ENCODE assay signal across 14 mouse cellular contexts in the genomic region with DNA sequence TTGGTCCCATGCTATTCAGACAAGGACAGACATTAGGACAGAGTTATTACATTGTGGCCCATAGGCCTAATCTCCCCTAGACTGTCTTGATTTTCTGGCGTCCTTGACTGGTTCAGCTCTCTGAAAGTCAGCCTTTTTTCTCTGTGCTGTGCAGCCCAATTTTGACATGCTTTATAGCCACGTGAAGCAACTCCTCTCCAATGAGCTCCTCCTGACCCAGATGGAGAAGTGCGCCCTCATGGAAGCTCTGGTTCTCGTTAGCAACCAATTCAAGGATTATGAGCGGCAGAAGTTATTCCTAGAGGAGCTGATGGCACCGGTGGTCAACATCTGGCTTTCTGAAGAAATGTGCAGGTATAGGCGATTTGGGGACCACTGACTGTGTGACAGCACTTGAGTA. TPM values are rescaled to one million over a fixed set of nuclear protein-coding genes. Genes with fewer than 3 reads are reported as not detected.
DNase-seq lines count a peak whose midpoint lies in the region.
"Had no signal": no experiment of that assay in that cellular context is flagged by ENCODE, and none has a peak within 500 bp of the region (broad histone marks: within the 10 kb centered on the region; RNA-seq: fewer than 3 reads in every experiment).

No protein-coding gene starts in this region.

- peak; percentile 81 to 92 for DNase-seq in adrenal gland, adult (ENCODE audit: inconsistent age in 2 of 2, low spot score in 1 of 2)
- no peak for DNase-seq in adrenal gland, postnatal 25 days
- peak; percentile 81 for DNase-seq in adrenal gland, adult 8-10 months
- peak; percentile 75 for DNase-seq in adrenal gland, postnatal 14 days
- no peak for DNase-seq in heart, adult 11 months
- DNase-seq in cerebellum, adult 8-10 months: no peak
- DNase-seq: B cell, adult 2 months; cerebellum, adult 11-12 months; cerebellum, adult 2 months; cerebellum, adult 9-11 months; cerebellum, postnatal 14 days; cerebellum, postnatal 36 days; embryo, embryonic 11 days had no signal

RNA-seq across cellular contexts. Expression of gene Polr1c, which starts 20.3 kb away (rescaled TPM):
- 96.4 and 123 TPM in 2 replicates for total RNA-seq in adrenal gland, postnatal 25 days (2021)
- total RNA-seq in adrenal gland, adult 8-10 months (2022): 100 to 1,000 TPM in 2 of 4 experiments, 10 to 100 TPM in 2; 83.8 to 116 (median 104) TPM
- 73.9 and 74.6 TPM in 2 replicates for total RNA-seq in adrenal gland, postnatal 14 days (2021)

RNA-seq across cellular contexts. Expression of gene Yipf3, which starts 20.3 kb away (rescaled TPM):
- total RNA-seq in adrenal gland, postnatal 25 days (2021): 169 and 208 TPM in 2 replicates
- 100 to 1,000 TPM; 157 to 205 (median 185) TPM for total RNA-seq in adrenal gland, adult 8-10 months (2022)
- total RNA-seq in adrenal gland, postnatal 14 days (2021): 135 and 137 TPM in 2 replicates

RNA-seq across cellular contexts. Expression of gene Xpo5, which starts 25.0 kb away (rescaled TPM):
- 83.4 and 92.1 TPM in 2 replicates for total RNA-seq in adrenal gland, postnatal 25 days (2021)
- total RNA-seq in adrenal gland, adult 8-10 months (2022): 10 to 100 TPM; 70.8 to 95.4 (median 74.0) TPM
- total RNA-seq in adrenal gland, postnatal 14 days (2021): 61.0 and 67.9 TPM in 2 replicates

RNA-seq across cellular contexts. Expression of gene Polh, which starts 25.1 kb away (rescaled TPM):
- total RNA-seq in adrenal gland, postnatal 25 days (2021): 43.2 and 44.9 TPM in 2 replicates
- 10 to 100 TPM; 37.5 to 44.0 (median 40.7) TPM for total RNA-seq in adrenal gland, adult 8-10 months (2022)
- 37.3 and 38.5 TPM in 2 replicates for total RNA-seq in adrenal gland, postnatal 14 days (2021)

RNA-seq across cellular contexts. Expression of gene Lrrc73, which starts 25.8 kb away (rescaled TPM):
- 5.3 and 6.6 TPM in 2 replicates for total RNA-seq in adrenal gland, postnatal 25 days (2021)
- total RNA-seq in adrenal gland, adult 8-10 months (2022): 1 to 10 TPM; 4.1 to 7.5 (median 6.0) TPM
- total RNA-seq in adrenal gland, postnatal 14 days (2021): 3.7 and 4.8 TPM in 2 replicates
- total RNA-seq: common myeloid progenitor, adult 5-6 weeks had no signal

Comparison
In these comparisons a context has a peak if more than half of its experiments do, and no peak if none do; other contexts are left out.
1. DNase-seq: peak in adrenal gland, adult (2 of 2), adrenal gland, adult 8-10 months (single experiment) and adrenal gland, postnatal 14 days (single experiment); none in adrenal gland, postnatal 25 days (single experiment), heart, adult 11 months (single experiment) and cerebellum, adult 8-10 months (single experiment).